In the genomic region with DNA sequence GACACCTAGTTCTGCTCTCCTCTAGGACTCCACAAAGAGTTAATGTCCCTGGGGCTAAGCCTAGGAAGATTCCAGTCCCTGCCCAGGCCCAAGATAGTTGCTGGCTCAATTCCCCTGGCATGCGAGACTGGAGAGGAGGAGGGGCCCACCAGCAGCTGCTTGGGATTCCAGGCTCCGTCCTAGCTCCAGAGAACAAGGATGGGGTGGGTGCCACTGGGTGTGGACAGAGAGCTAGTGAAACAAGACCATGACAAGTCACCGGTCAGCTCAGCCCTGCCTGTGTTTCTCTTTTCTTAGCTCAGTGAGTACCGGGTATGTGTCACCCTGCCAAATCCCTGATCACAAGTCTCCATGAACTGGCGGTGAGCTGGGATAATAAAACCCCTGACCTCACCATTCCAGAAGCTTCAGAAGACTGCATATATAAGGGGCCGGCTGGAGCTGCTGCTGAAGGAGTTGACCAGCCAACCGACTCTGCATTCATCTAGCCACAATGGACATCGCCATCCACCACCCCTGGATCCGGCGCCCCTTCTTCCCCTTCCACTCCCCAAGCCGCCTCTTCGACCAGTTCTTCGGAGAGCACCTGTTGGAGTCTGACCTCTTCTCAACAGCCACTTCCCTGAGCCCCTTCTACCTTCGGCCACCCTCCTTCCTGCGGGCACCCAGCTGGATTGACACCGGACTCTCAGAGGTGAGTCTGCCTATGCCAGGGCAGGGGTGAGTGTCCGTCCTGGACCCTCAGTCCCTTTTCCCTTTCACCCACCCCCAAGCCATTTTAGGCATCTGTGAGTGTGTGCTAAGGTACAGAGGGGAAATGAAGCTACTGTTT, we compare ENCODE assay signal across 9 mouse cellular contexts. TPM values are rescaled to one million over a fixed set of nuclear protein-coding genes. Genes with fewer than 3 reads are reported as not detected.
DNase-seq lines count a peak whose midpoint lies in the region; ATAC-seq and TF ChIP-seq lines count a peak whose summit lies in the region.
"Had no signal": no experiment of that assay in that cellular context is flagged by ENCODE, and none has a peak within 500 bp of the region (broad histone marks: within the 10 kb centered on the region; RNA-seq: fewer than 3 reads in every experiment).

No protein-coding gene starts in this region.

- peak; percentile 37; the same call in 1 of the 2 replicates for ATAC-seq in hindbrain, embryonic 16.5 days
- ATAC-seq in hindbrain, embryonic 11.5 days (ENCODE audit: low FRiP score) = no peak
- ATAC-seq in heart, embryonic 14.5 days (ENCODE audit: insufficient number of reproducible peaks, insufficient read depth, low FRiP score, low read depth) = peak; percentile 87

- no peaks in the 10 kb centered on the region for H3K27me3 ChIP-seq in hindbrain, embryonic 16.5 days (replicated peaks; ENCODE audit: control insufficient read depth, insufficient read depth, low read length)
- H3K27me3 ChIP-seq in hindbrain, embryonic 11.5 days (ENCODE audit: control insufficient read depth, insufficient read depth, low read length) = no peaks in the 10 kb centered on the region
- no peaks in the 10 kb centered on the region for H3K27me3 ChIP-seq in heart, embryonic 14.5 days (ENCODE audit: control insufficient read depth, insufficient read depth, low read length)

- no peaks in the 10 kb centered on the region; the same call in 1 of the 2 replicates for H3K4me1 ChIP-seq in hindbrain, embryonic 16.5 days (ENCODE audit: control insufficient read depth, insufficient read depth, low read depth, low read length)
- no peaks in the 10 kb centered on the region for H3K4me1 ChIP-seq in hindbrain, embryonic 11.5 days (replicated peaks; ENCODE audit: control insufficient read depth, insufficient read depth, low read length)
- peaks cover 8 to 23% of the 10 kb centered on the region in 2 experiments for H3K4me1 ChIP-seq in heart, embryonic 14.5 days (ENCODE audit: control insufficient read depth in 2 of 2, insufficient read depth in 2 of 2, low read length in 2 of 2)

- H3K36me3 ChIP-seq in hindbrain, embryonic 16.5 days (ENCODE audit: control insufficient read depth, insufficient read depth, low read length) = no peaks in the 10 kb centered on the region
- no peaks in the 10 kb centered on the region for H3K36me3 ChIP-seq in hindbrain, embryonic 11.5 days (ENCODE audit: control insufficient read depth, insufficient read depth, low read length)
- peaks cover 29% of the 10 kb centered on the region for H3K36me3 ChIP-seq in heart, embryonic 14.5 days (ENCODE audit: control insufficient read depth, insufficient read depth, low read length)
- H3K36me3 ChIP-seq: G1E had no signal

- H3K4me2 ChIP-seq in hindbrain, embryonic 16.5 days (ENCODE audit: low read length) = peak overlapping the region; percentile 11; the same call in 1 of the 2 replicates
- H3K4me2 ChIP-seq in hindbrain, embryonic 11.5 days (replicated peaks; ENCODE audit: low read depth, low read length) = no peak overlapping the region
- peak overlapping the region; percentile 79 for H3K4me2 ChIP-seq in heart, embryonic 14.5 days (ENCODE audit: low read length)

- H3K27ac ChIP-seq in hindbrain, embryonic 16.5 days (ENCODE audit: low read depth, low read length) = no peak overlapping the region
- H3K27ac ChIP-seq in hindbrain, embryonic 11.5 days (ENCODE audit: low read depth, low read length) = no peak overlapping the region
- H3K27ac ChIP-seq in heart, embryonic 14.5 days (replicated peaks in 1 of 2; ENCODE audit: control insufficient read depth in 1 of 2, insufficient read depth in 1 of 2, low read depth in 2 of 2, low read length in 2 of 2) = peak overlapping the region; percentile 99 to 100
- H3K27ac ChIP-seq in layer of hippocampus, adult 2 months = peak overlapping the region; percentile 90

- DNase-seq in hindbrain, embryonic 11.5 days (ENCODE audit: low spot score) = no peak
- peak; percentile 71 to 78 for DNase-seq in cerebellum, postnatal 14 days
- peak; percentile 67 to 78 for DNase-seq in layer of hippocampus, adult 2 months (ENCODE audit: low spot score in 2 of 2)
- peak; percentile 95 for DNase-seq in lung, postnatal 10 days
- DNase-seq in testis, postnatal 14 days (ENCODE audit: low spot score) = peak; percentile 80
- no peak for DNase-seq in thymus, postnatal 25 days

- 68% methylated on average over 17 of the region's 17 CpGs for WGBS in hindbrain, embryonic 16.5 days
- 73% methylated on average over 17 of the region's 17 CpGs for WGBS in hindbrain, embryonic 11.5 days
- 19% methylated on average over 17 of the region's 17 CpGs for WGBS in heart, embryonic 14.5 days

- no peaks in the 10 kb centered on the region for H3K9me3 ChIP-seq in hindbrain, embryonic 16.5 days (ENCODE audit: control insufficient read depth, low read length)
- H3K9me3 ChIP-seq in hindbrain, embryonic 11.5 days (ENCODE audit: control insufficient read depth, low read length) = no peaks in the 10 kb centered on the region
- H3K9me3 ChIP-seq in heart, embryonic 14.5 days (ENCODE audit: control insufficient read depth, low read length) = no peaks in the 10 kb centered on the region
- H3K9me3 ChIP-seq: G1E had no signal

- no peak overlapping the region for H3K4me3 ChIP-seq in hindbrain, embryonic 16.5 days (ENCODE audit: low read length)
- H3K4me3 ChIP-seq in hindbrain, embryonic 11.5 days (ENCODE audit: low read depth, low read length) = no peak overlapping the region
- peak overlapping the region; percentile 76 to 94 for H3K4me3 ChIP-seq in heart, embryonic 14.5 days (ENCODE audit: control insufficient read depth in 1 of 2, insufficient read depth in 1 of 2, low read depth in 1 of 2, low read length in 2 of 2)
- H3K4me3 ChIP-seq in layer of hippocampus, adult 2 months = peak overlapping the region; percentile 52

- H3K9ac ChIP-seq in hindbrain, embryonic 16.5 days (ENCODE audit: low read depth, low read length) = no peak overlapping the region
- no peak overlapping the region for H3K9ac ChIP-seq in hindbrain, embryonic 11.5 days (ENCODE audit: low read depth, low read length)
- H3K9ac ChIP-seq in heart, embryonic 14.5 days (ENCODE audit: low read length) = peak overlapping the region; percentile 97

- no peak for TF ChIP-seq CTCF in layer of hippocampus, adult 2 months (conservative IDR thresholded peaks at IDR 0.05)

RNA-seq across cellular contexts. Expression of a gene that starts 0.8 kb away (rescaled TPM):
- polyA plus RNA-seq in hindbrain, embryonic 16.5 days (2015; fragmentation: Nextera tagmentation; extraction: Ambion mirVana) = 1.1 and 5.2 TPM in 2 replicates
- 1.9 and 2.4 TPM in 2 replicates for polyA plus RNA-seq in hindbrain, embryonic 11.5 days (2014; fragmentation: Nextera tagmentation; extraction: Ambion mirVana)
- 312 and 322 TPM in 2 replicates for polyA plus RNA-seq in heart, embryonic 14.5 days (2014; fragmentation: Nextera tagmentation; extraction: Ambion mirVana)
- total RNA-seq in layer of hippocampus, adult 2 months (2021) = under 1 TPM; 0.51 to 0.79 TPM
- total RNA-seq: G1E had no signal
- polyA plus RNA-seq: G1E had no signal

RNA-seq across cellular contexts. Expression of a gene that starts 1.9 kb away (rescaled TPM):
- polyA plus RNA-seq in hindbrain, embryonic 16.5 days (2015; fragmentation: Nextera tagmentation; extraction: Ambion mirVana) = 16.3 and 20.9 TPM in 2 replicates
- 5.9 and 7.4 TPM in 2 replicates for polyA plus RNA-seq in hindbrain, embryonic 11.5 days (2014; fragmentation: Nextera tagmentation; extraction: Ambion mirVana)
- 1,286 and 1,345 TPM in 2 replicates for polyA plus RNA-seq in heart, embryonic 14.5 days (2014; fragmentation: Nextera tagmentation; extraction: Ambion mirVana)
- total RNA-seq in layer of hippocampus, adult 2 months (2021) = 100 to 1,000 TPM; 117 to 119 TPM
- polyA plus RNA-seq: G1E had no signal

RNA-seq across cellular contexts. Expression of a gene that starts 6.7 kb away (rescaled TPM):
- 2.1 and 2.5 TPM in 2 replicates for polyA plus RNA-seq in hindbrain, embryonic 16.5 days (2015; fragmentation: Nextera tagmentation; extraction: Ambion mirVana)
- 1.3 and 1.7 TPM in 2 replicates for polyA plus RNA-seq in hindbrain, embryonic 11.5 days (2014; fragmentation: Nextera tagmentation; extraction: Ambion mirVana)
- 10.3 and 11.4 TPM in 2 replicates for polyA plus RNA-seq in heart, embryonic 14.5 days (2014; fragmentation: Nextera tagmentation; extraction: Ambion mirVana)
- total RNA-seq in layer of hippocampus, adult 2 months (2021) = 1 to 10 TPM in 1 of 2 experiments, under 1 TPM in 1; 0.87 to 1.9 TPM
- polyA plus RNA-seq: G1E had no signal

RNA-seq across cellular contexts. Expression of a gene that starts 13.7 kb away (rescaled TPM):
- polyA plus RNA-seq in hindbrain, embryonic 16.5 days (2015; fragmentation: Nextera tagmentation; extraction: Ambion mirVana) = 31.6 and 33.7 TPM in 2 replicates
- 25.2 and 31.0 TPM in 2 replicates for polyA plus RNA-seq in hindbrain, embryonic 11.5 days (2014; fragmentation: Nextera tagmentation; extraction: Ambion mirVana)
- polyA plus RNA-seq in heart, embryonic 14.5 days (2014; fragmentation: Nextera tagmentation; extraction: Ambion mirVana) = 11.9 and 12.5 TPM in 2 replicates
- total RNA-seq in layer of hippocampus, adult 2 months (2021) = 10 to 100 TPM; 80.1 to 87.4 TPM
- polyA plus RNA-seq: G1E had no signal

RNA-seq across cellular contexts. Expression of a gene that starts 15.0 kb away (rescaled TPM):
- 10.7 and 11.1 TPM in 2 replicates for polyA plus RNA-seq in hindbrain, embryonic 16.5 days (2015; fragmentation: Nextera tagmentation; extraction: Ambion mirVana)
- polyA plus RNA-seq in hindbrain, embryonic 11.5 days (2014; fragmentation: Nextera tagmentation; extraction: Ambion mirVana) = 13.4 and 15.5 TPM in 2 replicates
- 9.0 and 9.1 TPM in 2 replicates for polyA plus RNA-seq in heart, embryonic 14.5 days (2014; fragmentation: Nextera tagmentation; extraction: Ambion mirVana)
- total RNA-seq in layer of hippocampus, adult 2 months (2021) = 1 to 10 TPM; 5.5 to 6.3 TPM

Comparison
In these comparisons a context has a peak if more than half of its experiments do, and no peak if none do; other contexts are left out.
1. H3K27ac ChIP-seq: peak in heart, embryonic 14.5 days (2 of 2) and layer of hippocampus, adult 2 months (single experiment); none in hindbrain, embryonic 16.5 days (single experiment) and hindbrain, embryonic 11.5 days (single experiment).
2. H3K4me3 ChIP-seq: peak in heart, embryonic 14.5 days (2 of 2) and layer of hippocampus, adult 2 months (single experiment); none in hindbrain, embryonic 16.5 days (single experiment) and hindbrain, embryonic 11.5 days (single experiment).
3. DNase-seq: peak in cerebellum, postnatal 14 days (2 of 2), layer of hippocampus, adult 2 months (2 of 2), lung, postnatal 10 days (single experiment) and testis, postnatal 14 days (single experiment); none in hindbrain, embryonic 11.5 days (single experiment) and thymus, postnatal 25 days (single experiment).
4. RNA of a gene that starts 0.8 kb away (polyA plus RNA-seq): 312 to 322 TPM in heart, embryonic 14.5 days; 1.9 to 2.4 TPM in hindbrain, embryonic 11.5 days and 1.1 to 5.2 TPM in hindbrain, embryonic 16.5 days; every median in the first group is over 10 times any median in the second.
5. RNA of a gene that starts 1.9 kb away (polyA plus RNA-seq): 1,286 to 1,345 TPM in heart, embryonic 14.5 days; 16.3 to 20.9 TPM in hindbrain, embryonic 16.5 days and 5.9 to 7.4 TPM in hindbrain, embryonic 11.5 days; every median in the first group is over 10 times any median in the second.